In the genomic region with DNA sequence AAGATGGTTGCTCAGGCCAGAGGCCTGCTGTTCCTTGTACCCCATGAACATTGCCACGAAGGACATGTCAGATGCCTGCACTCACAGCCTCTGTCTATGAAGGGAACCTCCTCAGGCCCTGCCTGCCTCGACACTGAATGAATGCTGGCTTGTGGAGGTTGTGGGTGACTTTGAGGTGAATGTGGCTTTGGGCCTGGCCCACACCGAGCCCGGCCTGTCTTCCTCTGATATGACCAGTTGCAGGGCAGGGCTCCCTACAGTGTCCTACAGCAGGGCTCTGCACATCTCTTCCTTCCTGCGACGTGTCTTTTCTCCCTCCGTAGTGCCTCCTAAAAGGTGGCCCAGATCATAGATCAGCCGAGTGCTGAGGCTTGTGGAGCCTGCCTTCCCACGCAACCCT, we compare ENCODE assay signal across 17 mouse cellular contexts. TPM values are rescaled to one million over a fixed set of nuclear protein-coding genes. Genes with fewer than 3 reads are reported as not detected.
A peak's percentile ranks its signal among the peaks of the same experiment; 100 is the strongest.
DNase-seq lines count a peak whose midpoint lies in the region; ATAC-seq and TF ChIP-seq lines count a peak whose summit lies in the region.
"Had no signal": no experiment of that assay in that cellular context is flagged by ENCODE, and none has a peak within 500 bp of the region (broad histone marks: within the 10 kb centered on the region; RNA-seq: fewer than 3 reads in every experiment).

No protein-coding gene starts in this region.

- no peak for ATAC-seq in heart, embryonic 11.5 days (replicated peaks; ENCODE audit: insufficient number of reproducible peaks, low FRiP score, low TSS enrichment)
- no peak; the same call in 1 of the 2 replicates for ATAC-seq in G1E (ENCODE audit: extremely low read depth, insufficient number of reproducible peaks, low FRiP score, poor library complexity, severe bottlenecking)
- peak; percentile 45 for ATAC-seq in granulocyte monocyte progenitor cell, adult 5-6 weeks (replicated peaks; ENCODE audit: poor library complexity, severe bottlenecking)
- ATAC-seq in megakaryocyte, adult 5-6 weeks (ENCODE audit: poor library complexity, severe bottlenecking): peak; percentile 54
- ATAC-seq: activated CD4-positive, CD25-positive, alpha-beta regulatory T cell, adult 4 months; hindbrain, postnatal 0 days; midbrain, embryonic 15.5 days had no signal

- H3K4me2 ChIP-seq in heart, embryonic 11.5 days: no peak overlapping the region
- H3K4me2 ChIP-seq: heart, embryonic 13.5 days; midbrain, embryonic 15.5 days had no signal

- no peaks in the 10 kb centered on the region for H3K9me3 ChIP-seq in heart, embryonic 11.5 days (replicated peaks; ENCODE audit: control insufficient read depth, low read length)
- no peaks in the 10 kb centered on the region for H3K9me3 ChIP-seq in G1E (replicated peaks)
- H3K9me3 ChIP-seq: heart, embryonic 13.5 days; midbrain, embryonic 15.5 days had no signal

- peak in 1 of 2 experiments; percentile 25 for DNase-seq in heart, adult 2 months
- DNase-seq in G1E (ENCODE audit: low spot score): no peak
- no peak for DNase-seq in lung, adult 2 months
- no peak for DNase-seq in embryo, embryonic 10.5 days (ENCODE audit: low spot score)
- no peak for DNase-seq in neural tube, embryonic 10.5 days (ENCODE audit: extremely low spot score, low spot score)
- DNase-seq: cerebellum, postnatal 10 days; kidney, postnatal 14 days; lung, adult 18-20 months; right cerebral cortex, postnatal 25 days had no signal

- intact Hi-C loops in heart, adult 2 months (cut with DNase I): no loop called here

- H3K4me1 ChIP-seq in heart, adult 2 months (ENCODE audit: control insufficient read depth, insufficient read depth, low read length): peaks cover 26% of the 10 kb centered on the region
- peaks cover 60% of the 10 kb centered on the region for H3K4me1 ChIP-seq in heart, embryonic 11.5 days (ENCODE audit: control insufficient read depth, insufficient read depth, low read length)
- H3K4me1 ChIP-seq in G1E (ENCODE audit: insufficient read depth, low read depth, low read length): peaks cover 31% of the 10 kb centered on the region
- H3K4me1 ChIP-seq in lung, adult 2 months (ENCODE audit: control insufficient read depth, insufficient read depth, low read length): peaks cover 3% of the 10 kb centered on the region; the same call in 1 of the 2 replicates

- 65% methylated on average over 9 of the region's 9 CpGs for WGBS in heart, adult 2 months
- 77% methylated on average over 9 of the region's 9 CpGs for WGBS in heart, embryonic 11.5 days (ENCODE audit: insufficient replicate concordance)
- WGBS in lung, adult 2 months: 67% methylated on average over 9 of the region's 9 CpGs

- no peaks in the 10 kb centered on the region for H3K27me3 ChIP-seq in heart, adult 2 months (ENCODE audit: control insufficient read depth, insufficient read depth, low read length)
- H3K27me3 ChIP-seq in heart, embryonic 11.5 days (ENCODE audit: control insufficient read depth, insufficient read depth, low read length): no peaks in the 10 kb centered on the region
- H3K27me3 ChIP-seq in G1E (ENCODE audit: insufficient read depth, low read length): no peaks in the 10 kb centered on the region
- H3K27me3 ChIP-seq: heart, embryonic 13.5 days; midbrain, embryonic 15.5 days had no signal

- no peak overlapping the region for H3K4me3 ChIP-seq in heart, adult 2 months
- H3K4me3 ChIP-seq in heart, embryonic 11.5 days (ENCODE audit: low read depth, low read length): no peak overlapping the region
- peak overlapping the region; percentile 23; the same call in 1 of the 2 replicates for H3K4me3 ChIP-seq in G1E (ENCODE audit: low read depth, low read length)
- H3K4me3 ChIP-seq in lung, adult 2 months (replicated peaks; ENCODE audit: extremely low read depth, low read depth, low read length): no peak overlapping the region
- H3K4me3 ChIP-seq: heart, embryonic 13.5 days; midbrain, embryonic 15.5 days had no signal

- TF ChIP-seq CTCF in heart, adult 2 months (IDR thresholded peaks at IDR 0.05): no peak
- no peak for TF ChIP-seq CTCF in G1E (IDR thresholded peaks at IDR 0.05; ENCODE audit: low read depth, low read length)
- no peak for TF ChIP-seq CTCF in lung, adult 2 months (IDR thresholded peaks at IDR 0.05; ENCODE audit: insufficient read depth, low read length)

- H3K79me2 ChIP-seq in heart, adult 2 months (replicated peaks; ENCODE audit: control insufficient read depth, insufficient read depth, low read length): no peaks in the 10 kb centered on the region

- peak overlapping the region; percentile 33 for H3K27ac ChIP-seq in heart, adult 2 months
- no peak overlapping the region for H3K27ac ChIP-seq in heart, embryonic 11.5 days (ENCODE audit: low read depth, low read length)
- H3K27ac ChIP-seq: heart, embryonic 13.5 days; hindbrain, postnatal 0 days; midbrain, embryonic 15.5 days had no signal

- no peaks in the 10 kb centered on the region for H3K36me3 ChIP-seq in heart, adult 2 months (ENCODE audit: control insufficient read depth, insufficient read depth, low read length)
- H3K36me3 ChIP-seq in heart, embryonic 11.5 days (ENCODE audit: control insufficient read depth, insufficient read depth, low read length): no peaks in the 10 kb centered on the region
- peaks cover 78% of the 10 kb centered on the region for H3K36me3 ChIP-seq in G1E (replicated peaks)
- H3K36me3 ChIP-seq: midbrain, embryonic 15.5 days had no signal

- no peak for TF ChIP-seq EP300 in heart, adult 2 months (IDR thresholded peaks at IDR 0.05; ENCODE audit: insufficient read depth, low read depth, low read length)

- TF ChIP-seq POLR2A in heart, adult 2 months (IDR thresholded peaks at IDR 0.05; ENCODE audit: insufficient read depth, low read depth, low read length): no peak
- no peak for TF ChIP-seq POLR2A in lung, adult 2 months (IDR thresholded peaks at IDR 0.05; ENCODE audit: borderline replicate concordance, extremely low read depth, low read depth, low read length)

- H3K9ac ChIP-seq in heart, adult 2 months (ENCODE audit: low read depth, low read length): no peak overlapping the region
- no peak overlapping the region for H3K9ac ChIP-seq in heart, embryonic 11.5 days (ENCODE audit: low read depth, low read length)
- H3K9ac ChIP-seq: heart, embryonic 13.5 days; midbrain, embryonic 15.5 days had no signal

RNA-seq across cellular contexts. Expression of gene Pacs2, which starts 16.7 kb away (rescaled TPM):
- 10 to 100 TPM; 34.9 to 37.5 TPM for total RNA-seq in heart, adult 2 months (2021)
- 34.8 and 37.4 TPM in 2 replicates for polyA plus RNA-seq in heart, adult 2 months (2012; rRNA removed)
- polyA plus RNA-seq in heart, embryonic 11.5 days (2014; fragmentation: Nextera tagmentation; extraction: Ambion mirVana): 7.3 and 11.3 TPM in 2 replicates
- total RNA-seq in G1E (2014; fragmentation: Nextera tagmentation): 45.0 and 47.0 TPM in 2 replicates
- total RNA-seq in G1E (2017): 17.0 and 18.3 TPM in 2 replicates
- polyA plus RNA-seq in G1E (2012): 19.9 and 21.1 TPM in 2 replicates
- total RNA-seq in granulocyte monocyte progenitor cell, adult 5-6 weeks (2014; fragmentation: Nextera tagmentation): 23.7 and 28.5 TPM in 2 replicates
- 6.9 and 8.8 TPM in 2 replicates for total RNA-seq in granulocyte monocyte progenitor cell, adult 5-6 weeks (2017)
- 55.1 TPM in 2 replicates for total RNA-seq in megakaryocyte, adult 5-6 weeks (2015)
- 36.5 and 37.5 TPM in 2 replicates for total RNA-seq in megakaryocyte, adult 5-6 weeks (2017)
- polyA plus RNA-seq in lung, adult 2 months (2012; rRNA removed): 51.8 and 54.8 TPM in 2 replicates

RNA-seq across cellular contexts. Expression of gene Brf1, which starts 30.5 kb away (rescaled TPM):
- 10 to 100 TPM; 22.3 to 25.1 TPM for total RNA-seq in heart, adult 2 months (2021)
- 22.4 and 29.3 TPM in 2 replicates for polyA plus RNA-seq in heart, adult 2 months (2012; rRNA removed)
- polyA plus RNA-seq in heart, embryonic 11.5 days (2014; fragmentation: Nextera tagmentation; extraction: Ambion mirVana): 33.7 and 39.5 TPM in 2 replicates
- 63.4 and 95.9 TPM in 2 replicates for total RNA-seq in G1E (2014; fragmentation: Nextera tagmentation)
- 76.4 and 77.1 TPM in 2 replicates for total RNA-seq in G1E (2017)
- polyA plus RNA-seq in G1E (2012): 44.0 and 46.8 TPM in 2 replicates
- 38.7 and 42.6 TPM in 2 replicates for total RNA-seq in granulocyte monocyte progenitor cell, adult 5-6 weeks (2014; fragmentation: Nextera tagmentation)
- total RNA-seq in granulocyte monocyte progenitor cell, adult 5-6 weeks (2017): 28.1 and 41.3 TPM in 2 replicates
- 20.2 and 25.3 TPM in 2 replicates for total RNA-seq in megakaryocyte, adult 5-6 weeks (2015)
- 37.0 and 43.6 TPM in 2 replicates for total RNA-seq in megakaryocyte, adult 5-6 weeks (2017)
- 83.3 and 131 TPM in 2 replicates for polyA plus RNA-seq in lung, adult 2 months (2012; rRNA removed)

RNA-seq across cellular contexts. Expression of gene Tex22, which starts 43.3 kb away (rescaled TPM):
- total RNA-seq in heart, adult 2 months (2021): under 1 TPM; 0.21 to 0.27 TPM
- polyA plus RNA-seq in heart, adult 2 months (2012; rRNA removed): 0.50 TPM in 1 of 2 replicates, not detected in the other
- 0.16 TPM in 1 of 2 replicates, not detected in the other for polyA plus RNA-seq in heart, embryonic 11.5 days (2014; fragmentation: Nextera tagmentation; extraction: Ambion mirVana)
- total RNA-seq in G1E (2014; fragmentation: Nextera tagmentation): not detected in 2 replicates
- 0.17 and 0.38 TPM in 2 replicates for total RNA-seq in G1E (2017)
- polyA plus RNA-seq in G1E (2012): not detected in 2 replicates
- not detected in 2 replicates for total RNA-seq in granulocyte monocyte progenitor cell, adult 5-6 weeks (2014; fragmentation: Nextera tagmentation)
- not detected in 2 replicates for total RNA-seq in granulocyte monocyte progenitor cell, adult 5-6 weeks (2017)
- 0.25 TPM in 1 of 2 replicates, not detected in the other for total RNA-seq in megakaryocyte, adult 5-6 weeks (2015)
- total RNA-seq in megakaryocyte, adult 5-6 weeks (2017): 0.88 TPM in 1 of 2 replicates, not detected in the other
- 0.24 and 0.31 TPM in 2 replicates for polyA plus RNA-seq in lung, adult 2 months (2012; rRNA removed)
- polyA plus RNA-seq: embryonic facial prominence, embryonic 14.5 days; heart, embryonic 13.5 days; hindbrain, postnatal 0 days had no signal

RNA-seq across cellular contexts. Expression of gene Btbd6, which starts 54.7 kb away (rescaled TPM):
- total RNA-seq in heart, adult 2 months (2021): 10 to 100 TPM; 21.8 to 24.3 TPM
- polyA plus RNA-seq in heart, adult 2 months (2012; rRNA removed): 26.7 and 27.4 TPM in 2 replicates
- polyA plus RNA-seq in heart, embryonic 11.5 days (2014; fragmentation: Nextera tagmentation; extraction: Ambion mirVana): 18.9 and 22.5 TPM in 2 replicates
- 9.0 and 15.9 TPM in 2 replicates for total RNA-seq in G1E (2014; fragmentation: Nextera tagmentation)
- 10.2 and 11.1 TPM in 2 replicates for total RNA-seq in G1E (2017)
- polyA plus RNA-seq in G1E (2012): 68.3 and 101 TPM in 2 replicates
- total RNA-seq in granulocyte monocyte progenitor cell, adult 5-6 weeks (2014; fragmentation: Nextera tagmentation): 2.4 and 10.5 TPM in 2 replicates
- 3.3 and 6.8 TPM in 2 replicates for total RNA-seq in granulocyte monocyte progenitor cell, adult 5-6 weeks (2017)
- 4.2 and 5.9 TPM in 2 replicates for total RNA-seq in megakaryocyte, adult 5-6 weeks (2015)
- total RNA-seq in megakaryocyte, adult 5-6 weeks (2017): 2.4 and 4.0 TPM in 2 replicates
- polyA plus RNA-seq in lung, adult 2 months (2012; rRNA removed): 48.4 and 72.3 TPM in 2 replicates

Comparison
In these comparisons a context has a peak if more than half of its experiments do, and no peak if none do; other contexts are left out.
1. ATAC-seq: peak in granulocyte monocyte progenitor cell, adult 5-6 weeks (single experiment) and megakaryocyte, adult 5-6 weeks (single experiment); none in heart, embryonic 11.5 days (single experiment) and G1E (single experiment).